Mouse (Mus musculus) lung, adult 2 months (tissue): ENCODE results near the gene Lyst.

ENCODE experiments used
- CTCF ChIP-seq: fragments of 200-500 bp; IDR thresholded peaks from 2 replicates; pipeline ENCODE4 v1.5.1; 2011; ENCODE audit warnings: mild to moderate bottlenecking, low read length, control low read depth; ENCODE audit not compliant: insufficient read depth
- POLR2A ChIP-seq: fragments of 200-500 bp; IDR thresholded peaks from 2 replicates; pipeline ENCODE4 v1.6.1; 2011; ENCODE audit warnings: low read depth, mild to moderate bottlenecking, control low read depth, low read length, borderline replicate concordance; ENCODE audit errors: extremely low read depth

GRCm38 (mm10) chr13:13810885-13811284, 220.7 kb downstream of the Lyst start:
- TF ChIP-seq CTCF (no peak), POLR2A (no peak)
